Mouse (Mus musculus): ENCODE results near the gene Oas1c. TPM values are rescaled to one million over a fixed set of nuclear protein-coding genes. Genes with fewer than 3 reads are reported as not detected.

Gene Oas1c
- polyA plus RNA-seq, 1 experiment = 0.01 TPM

DNA sequence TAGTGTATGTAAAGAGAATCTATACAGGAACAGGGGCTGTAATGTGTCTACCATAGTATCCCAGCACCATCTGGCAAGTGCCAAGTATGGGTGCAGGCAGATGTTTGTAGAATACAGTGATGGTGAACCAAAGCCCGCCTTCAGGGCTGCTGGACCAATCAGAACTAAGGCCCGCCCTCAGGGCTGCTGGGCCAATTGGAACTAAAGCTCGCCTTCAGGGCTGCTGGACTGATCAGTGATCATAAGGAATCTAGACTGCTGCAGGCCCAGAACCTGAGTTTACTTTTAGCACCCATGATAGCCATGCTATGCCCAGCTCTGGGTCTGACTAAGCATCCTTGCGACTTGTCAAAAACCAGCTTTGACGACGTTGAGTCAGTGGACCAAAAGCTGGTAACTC, 50.4 kb downstream of the Oas1c start:
- H3ac ChIP-seq (ENCODE audit: control insufficient read depth, insufficient read length) = no peak overlapping the region
- H3K4me2 ChIP-seq (ENCODE audit: low read depth) = no peak overlapping the region
- no peaks in the 10 kb centered on the region for H3K36me3 ChIP-seq (ENCODE audit: control insufficient read depth, insufficient read depth)
- TF ChIP-seq MAX (IDR thresholded peaks at IDR 0.05; ENCODE audit: low read depth) = no peak
- no peak for TF ChIP-seq CEBPB (IDR thresholded peaks at IDR 0.05; ENCODE audit: insufficient read depth, poor library complexity, severe bottlenecking)
- TF ChIP-seq POLR2A (IDR thresholded peaks at IDR 0.05; ENCODE audit: insufficient read length, low read depth) = no peak
- TF ChIP-seq MYOG (IDR thresholded peaks at IDR 0.05; ENCODE audit: control insufficient read depth in 1 of 3, insufficient read depth in 1 of 3, insufficient read length in 2 of 3, low read depth in 2 of 3) = no peak
- TF ChIP-seq REST (IDR thresholded peaks at IDR 0.05; ENCODE audit: insufficient read depth, insufficient read length) = no peak
- TF ChIP-seq POLR2AphosphoS2 (IDR thresholded peaks at IDR 0.05; ENCODE audit: insufficient read length, low read depth) = no peak
- no peak for TF ChIP-seq SRF (IDR thresholded peaks at IDR 0.05; ENCODE audit: control insufficient read depth, insufficient read length, low read depth)
- TF ChIP-seq USF1 (IDR thresholded peaks at IDR 0.05; ENCODE audit: low read depth) = no peak
- TF ChIP-seq MYOD1 (IDR thresholded peaks at IDR 0.05; ENCODE audit: control insufficient read depth in 1 of 3, insufficient read length in 2 of 3, low read depth in 2 of 3) = no peak
- TF ChIP-seq TCF12 (IDR thresholded peaks at IDR 0.05; ENCODE audit: insufficient read depth, poor library complexity, severe bottlenecking) = no peak
- no peak for TF ChIP-seq TCF3 (IDR thresholded peaks at IDR 0.05; ENCODE audit: insufficient read length, low read depth)
- no peak for TF ChIP-seq E2F4 (IDR thresholded peaks at IDR 0.05; ENCODE audit: insufficient read depth)
- no peak overlapping the region for H3K4me3 ChIP-seq
- peaks cover 23% of the 10 kb centered on the region for H3K27me3 ChIP-seq (ENCODE audit: control insufficient read depth, insufficient read depth, insufficient read length)
- no peaks in the 10 kb centered on the region for H3K79me2 ChIP-seq (ENCODE audit: control insufficient read depth, insufficient read depth)

DNA sequence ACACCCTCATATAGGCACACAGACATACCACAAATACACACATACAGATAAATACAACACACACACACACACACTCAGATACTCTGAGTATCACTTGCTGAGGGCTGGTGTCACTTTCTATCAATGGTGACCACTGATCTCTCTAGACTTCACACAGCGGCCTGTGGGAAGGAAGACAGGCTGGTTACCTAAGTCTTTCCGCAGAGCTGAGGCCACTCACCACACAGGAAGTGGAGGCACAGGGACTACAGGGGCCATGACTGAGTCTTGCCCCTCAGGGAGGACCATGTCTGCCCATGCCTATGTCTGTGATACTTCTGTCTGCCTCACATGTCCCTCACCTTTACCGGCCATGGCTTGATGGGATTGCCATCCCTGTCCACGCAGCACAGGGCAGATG, 58.1 kb downstream of the Oas1c start:
- no peak for TF ChIP-seq TCF12 (IDR thresholded peaks at IDR 0.05; ENCODE audit: insufficient read depth, poor library complexity, severe bottlenecking)
- no peak for TF ChIP-seq REST (IDR thresholded peaks at IDR 0.05; ENCODE audit: insufficient read depth, insufficient read length)
- no peak for TF ChIP-seq MYOD1 (IDR thresholded peaks at IDR 0.05; ENCODE audit: control insufficient read depth in 1 of 3, insufficient read length in 2 of 3, low read depth in 2 of 3)
- no peak for TF ChIP-seq MAX (IDR thresholded peaks at IDR 0.05; ENCODE audit: low read depth)
- TF ChIP-seq E2F4 (IDR thresholded peaks at IDR 0.05; ENCODE audit: insufficient read depth) = no peak
- no peak for TF ChIP-seq POLR2A (IDR thresholded peaks at IDR 0.05; ENCODE audit: insufficient read length, low read depth)
- no peak for TF ChIP-seq TCF3 (IDR thresholded peaks at IDR 0.05; ENCODE audit: insufficient read length, low read depth)
- TF ChIP-seq POLR2AphosphoS2 (IDR thresholded peaks at IDR 0.05; ENCODE audit: insufficient read length, low read depth) = no peak
- no peak for TF ChIP-seq CEBPB (IDR thresholded peaks at IDR 0.05; ENCODE audit: insufficient read depth, poor library complexity, severe bottlenecking)
- no peak for TF ChIP-seq USF1 (IDR thresholded peaks at IDR 0.05; ENCODE audit: low read depth)
- no peak for TF ChIP-seq SRF (IDR thresholded peaks at IDR 0.05; ENCODE audit: control insufficient read depth, insufficient read length, low read depth)
- no peak for TF ChIP-seq MYOG (IDR thresholded peaks at IDR 0.05; ENCODE audit: control insufficient read depth in 1 of 3, insufficient read depth in 1 of 3, insufficient read length in 2 of 3, low read depth in 2 of 3)
- Histone ChIP-seq H3K36me3 (ENCODE audit: control insufficient read depth, insufficient read depth) (no peaks in the 10 kb centered on the region), H3ac (ENCODE audit: control insufficient read depth, insufficient read length) (no peak overlapping the region), H3K79me2 (ENCODE audit: control insufficient read depth, insufficient read depth) (no peaks in the 10 kb centered on the region), H3K27me3 (ENCODE audit: control insufficient read depth, insufficient read depth, insufficient read length) (peaks cover 15% of the 10 kb centered on the region), H3K4me3 (no peak overlapping the region), H3K4me2 (ENCODE audit: low read depth) (no peak overlapping the region)

GRCm38 (mm10) chr5:120752786-120753185, 59.5 kb downstream of the Oas1c start:
- no peaks in the 10 kb centered on the region for H3K36me3 ChIP-seq (ENCODE audit: control insufficient read depth, insufficient read depth)
- no peak for TF ChIP-seq MYOD1 (IDR thresholded peaks at IDR 0.05; ENCODE audit: control insufficient read depth in 1 of 3, insufficient read length in 2 of 3, low read depth in 2 of 3)
- TF ChIP-seq TCF3 (IDR thresholded peaks at IDR 0.05; ENCODE audit: insufficient read length, low read depth) = no peak
- no peak for TF ChIP-seq TCF12 (IDR thresholded peaks at IDR 0.05; ENCODE audit: insufficient read depth, poor library complexity, severe bottlenecking)
- TF ChIP-seq MYOG (IDR thresholded peaks at IDR 0.05; ENCODE audit: control insufficient read depth in 1 of 3, insufficient read depth in 1 of 3, insufficient read length in 2 of 3, low read depth in 2 of 3) = no peak
- TF ChIP-seq SRF (IDR thresholded peaks at IDR 0.05; ENCODE audit: control insufficient read depth, insufficient read length, low read depth) = no peak
- no peak for TF ChIP-seq MAX (IDR thresholded peaks at IDR 0.05; ENCODE audit: low read depth)
- TF ChIP-seq E2F4 (IDR thresholded peaks at IDR 0.05; ENCODE audit: insufficient read depth) = no peak
- no peak for TF ChIP-seq REST (IDR thresholded peaks at IDR 0.05; ENCODE audit: insufficient read depth, insufficient read length)
- no peak for TF ChIP-seq POLR2A (IDR thresholded peaks at IDR 0.05; ENCODE audit: insufficient read length, low read depth)
- TF ChIP-seq CEBPB (IDR thresholded peaks at IDR 0.05; ENCODE audit: insufficient read depth, poor library complexity, severe bottlenecking) = no peak
- TF ChIP-seq POLR2AphosphoS2 (IDR thresholded peaks at IDR 0.05; ENCODE audit: insufficient read length, low read depth) = no peak
- TF ChIP-seq USF1 (IDR thresholded peaks at IDR 0.05; ENCODE audit: low read depth) = no peak
- H3K79me2 ChIP-seq (ENCODE audit: control insufficient read depth, insufficient read depth) = no peaks in the 10 kb centered on the region
- H3K27me3 ChIP-seq (ENCODE audit: control insufficient read depth, insufficient read depth, insufficient read length) = peaks cover 15% of the 10 kb centered on the region
- H3ac ChIP-seq (ENCODE audit: control insufficient read depth, insufficient read length) = no peak overlapping the region
- no peak overlapping the region for H3K4me2 ChIP-seq (ENCODE audit: low read depth)
- no peak overlapping the region for H3K4me3 ChIP-seq

DNA sequence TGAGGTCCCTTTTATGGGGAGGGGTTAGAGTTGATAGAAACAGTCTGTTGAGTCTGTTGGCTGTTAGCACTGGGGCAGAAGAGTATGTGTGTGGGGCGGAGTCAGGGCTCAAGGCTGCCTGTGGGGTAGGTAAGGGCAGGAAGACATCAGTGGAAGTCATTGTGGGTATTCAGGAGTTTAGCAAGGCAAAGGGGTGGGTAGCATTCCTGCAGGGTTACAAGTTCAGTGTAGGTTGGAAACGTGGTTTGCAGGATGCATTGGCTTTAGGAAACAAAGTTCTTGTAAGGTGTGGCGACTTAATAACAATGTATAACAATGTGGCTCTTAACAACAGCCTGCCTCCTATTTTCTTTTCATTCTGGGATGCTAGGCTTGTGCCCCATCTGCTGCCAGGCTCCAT, 61.1 kb downstream of the Oas1c start:
- no peaks in the 10 kb centered on the region for H3K36me3 ChIP-seq (ENCODE audit: control insufficient read depth, insufficient read depth)
- no peak for TF ChIP-seq REST (IDR thresholded peaks at IDR 0.05; ENCODE audit: insufficient read depth, insufficient read length)
- no peaks in the 10 kb centered on the region for H3K79me2 ChIP-seq (ENCODE audit: control insufficient read depth, insufficient read depth)
- peaks cover 15% of the 10 kb centered on the region for H3K27me3 ChIP-seq (ENCODE audit: control insufficient read depth, insufficient read depth, insufficient read length)
- H3K4me2 ChIP-seq (ENCODE audit: low read depth) = no peak overlapping the region
- no peak overlapping the region for H3ac ChIP-seq (ENCODE audit: control insufficient read depth, insufficient read length)
- no peak overlapping the region for H3K4me3 ChIP-seq

Other genes with a start within 250 kb of the Oas1c start
- 88.7 TPM for gene Tpcn1, start 223.8 kb downstream of the Oas1c start, polyA plus RNA-seq (2012; fragmentation: generic; extraction: Trizol)
- gene Iqcd, start 223.5 kb downstream of the Oas1c start, polyA plus RNA-seq (2012; fragmentation: generic; extraction: Trizol) = 0.91 TPM
- 14.7 TPM for gene Rita1, start 199.9 kb downstream of the Oas1c start, polyA plus RNA-seq (2012; fragmentation: generic; extraction: Trizol)
- gene Ddx54, start 199.8 kb downstream of the Oas1c start, polyA plus RNA-seq (2012; fragmentation: generic; extraction: Trizol) = 56.3 TPM
- not detected for gene Cfap73, start 178.3 kb downstream of the Oas1c start, polyA plus RNA-seq (2012; fragmentation: generic; extraction: Trizol)
- 0.01 TPM for gene Rasal1, start 163.7 kb downstream of the Oas1c start, polyA plus RNA-seq (2012; fragmentation: generic; extraction: Trizol)
- gene Dtx1, start 100.6 kb downstream of the Oas1c start, polyA plus RNA-seq (2012; fragmentation: generic; extraction: Trizol) = not detected
- gene Oas2, start 62.7 kb downstream of the Oas1c start, polyA plus RNA-seq (2012; fragmentation: generic; extraction: Trizol) = not detected
- gene Oas3, start 34.9 kb downstream of the Oas1c start, polyA plus RNA-seq (2012; fragmentation: generic; extraction: Trizol) = 0.01 TPM
- gene Oas1e, start 17.0 kb downstream of the Oas1c start, polyA plus RNA-seq (2012; fragmentation: generic; extraction: Trizol) = not detected
- not detected for gene Oas1f, start 34.9 kb upstream of the Oas1c start, polyA plus RNA-seq (2012; fragmentation: generic; extraction: Trizol)
- gene Oas1h, start 48.9 kb upstream of the Oas1c start, polyA plus RNA-seq (2012; fragmentation: generic; extraction: Trizol) = not detected
- gene Oas1g, start 75.1 kb upstream of the Oas1c start, polyA plus RNA-seq (2012; fragmentation: generic; extraction: Trizol) = not detected
- gene Oas1a, start 95.0 kb upstream of the Oas1c start, polyA plus RNA-seq (2012; fragmentation: generic; extraction: Trizol) = 0.06 TPM
- gene Oas1d, start 102.0 kb upstream of the Oas1c start, polyA plus RNA-seq (2012; fragmentation: generic; extraction: Trizol) = not detected
- 0.05 TPM for gene Rph3a, start 197.6 kb upstream of the Oas1c start, polyA plus RNA-seq (2012; fragmentation: generic; extraction: Trizol)

Measured in myocyte (in vitro differentiated cells).